Mouse (Mus musculus): ENCODE measurements around the gene Bicd2. TPM values are rescaled to one million over a fixed set of nuclear protein-coding genes. Genes with fewer than 3 reads are reported as not detected.
"Not testable (repeated sequence)": the region's sequence is repeated elsewhere in the genome, so short reads cannot be mapped to it uniquely, and the experiment has no call there.

Gene Bicd2
- polyA plus RNA-seq, 1 experiment from 2014 or later, result 33.1 TPM

- Histone ChIP-seq H3K9ac (0 out of 2 replicates have a peak overlapping the region, but pooled peaks have one; percentile 21), H3K27me3 (no peaks in the 10 kb centered on the region)
- ATAC-seq (ENCODE audit: insufficient number of reproducible peaks, insufficient read depth, low FRiP score, low TSS enrichment, low read depth), result no peak
These were observed 26.5 kb downstream of the Bicd2 start for GRCm38 (mm10) chr13:49367657-49368440.

GRCm38 (mm10) chr13:49369404-49369803 is 28.0 kb downstream of the Bicd2 start:
- ATAC-seq (ENCODE audit: insufficient number of reproducible peaks, insufficient read depth, low FRiP score, low TSS enrichment, low read depth), result no peak
- WGBS, result 89% methylated on average over 10 of the region's 10 CpGs
- no peaks in the 10 kb centered on the region for H3K9me3 ChIP-seq
- H3K4me2 ChIP-seq, result no peak overlapping the region
- peaks cover 14% of the 10 kb centered on the region for H3K4me1 ChIP-seq
- H3K27ac ChIP-seq, result no peak overlapping the region
- no peak overlapping the region for H3K9ac ChIP-seq
- no peak overlapping the region for H3K4me3 ChIP-seq
- H3K36me3 ChIP-seq, result peaks cover 42% of the 10 kb centered on the region
- no peaks in the 10 kb centered on the region for H3K27me3 ChIP-seq

More at GRCm38 (mm10) chr13:49367657-49368440, 26.5 kb downstream of the Bicd2 start:
- WGBS, result 84% methylated on average over 4 of the region's 4 CpGs
- Histone ChIP-seq H3K4me1 (peaks cover 14% of the 10 kb centered on the region), H3K9me3 (no peaks in the 10 kb centered on the region), H3K27ac (no peak overlapping the region), H3K36me3 (peaks cover 34% of the 10 kb centered on the region), H3K4me3 (no peak overlapping the region), H3K4me2 (no peak overlapping the region)

GRCm38 (mm10) chr13:49370216-49370615 is 28.8 kb downstream of the Bicd2 start:
- H3K4me2 ChIP-seq; H3K4me3 ChIP-seq; H3K9ac ChIP-seq; H3K9me3 ChIP-seq; H3K27ac ChIP-seq; H3K27me3 ChIP-seq; ATAC-seq (ENCODE audit: insufficient number of reproducible peaks, insufficient read depth, low FRiP score, low TSS enrichment, low read depth): not testable (repeated sequence)
- Histone ChIP-seq H3K36me3 (peaks cover 50% of the 10 kb centered on the region), H3K4me1 (peaks cover 14% of the 10 kb centered on the region)
- 77% methylated on average over 6 of the region's 6 CpGs for WGBS

- H3K27ac ChIP-seq, result peak overlapping the region; percentile 39
- peaks cover 14% of the 10 kb centered on the region for H3K4me1 ChIP-seq
- WGBS, result 70% methylated on average over 5 of the region's 5 CpGs
- not testable (repeated sequence) for H3K9ac ChIP-seq; H3K4me3 ChIP-seq; H3K4me2 ChIP-seq; H3K27me3 ChIP-seq; H3K9me3 ChIP-seq; ATAC-seq (ENCODE audit: insufficient number of reproducible peaks, insufficient read depth, low FRiP score, low TSS enrichment, low read depth)
- peaks cover 56% of the 10 kb centered on the region for H3K36me3 ChIP-seq
These were observed 29.5 kb downstream of the Bicd2 start for GRCm38 (mm10) chr13:49370916-49371315.

- no peak for ATAC-seq (ENCODE audit: insufficient number of reproducible peaks, insufficient read depth, low FRiP score, low TSS enrichment, low read depth)
These were observed 30.1 kb downstream of the Bicd2 start for GRCm38 (mm10) chr13:49371428-49371899.

GRCm38 (mm10) chr13:49372370-49373060 is 31.1 kb downstream of the Bicd2 start:
- Histone ChIP-seq H3K36me3 (peaks cover 72% of the 10 kb centered on the region), H3K27ac (no peak overlapping the region), H3K4me1 (peaks cover 13% of the 10 kb centered on the region), H3K9me3 (no peaks in the 10 kb centered on the region), H3K4me3 (no peak overlapping the region), H3K9ac (no peak overlapping the region), H3K27me3 (no peaks in the 10 kb centered on the region), H3K4me2 (no peak overlapping the region)
- no peak for ATAC-seq (ENCODE audit: insufficient number of reproducible peaks, insufficient read depth, low FRiP score, low TSS enrichment, low read depth)
- 89% methylated on average over 9 of the region's 9 CpGs for WGBS

More at GRCm38 (mm10) chr13:49371428-49371899, 30.1 kb downstream of the Bicd2 start:
- peak overlapping the region; percentile 39 for H3K27ac ChIP-seq
- no peak overlapping the region for H3K9ac ChIP-seq
- WGBS, result 21% methylated on average over 3 of the region's 3 CpGs
- H3K4me1 ChIP-seq, result peaks cover 14% of the 10 kb centered on the region
- H3K36me3 ChIP-seq, result peaks cover 61% of the 10 kb centered on the region
- H3K4me2 ChIP-seq, result no peak overlapping the region
- H3K9me3 ChIP-seq, result no peaks in the 10 kb centered on the region
- H3K4me3 ChIP-seq, result no peak overlapping the region
- no peaks in the 10 kb centered on the region for H3K27me3 ChIP-seq

- H3K4me2 ChIP-seq, result no peak overlapping the region
- no peak for ATAC-seq (ENCODE audit: insufficient number of reproducible peaks, insufficient read depth, low FRiP score, low TSS enrichment, low read depth)
These were observed 32.9 kb downstream of the Bicd2 start for GRCm38 (mm10) chr13:49374304-49374703.

GRCm38 (mm10) chr13:49374730-49375129 is 33.3 kb downstream of the Bicd2 start:
- Histone ChIP-seq H3K4me1 (peaks cover 6% of the 10 kb centered on the region; the same call in 1 of the 2 replicates), H3K9ac (no peak overlapping the region), H3K27ac (no peak overlapping the region), H3K9me3 (no peaks in the 10 kb centered on the region), H3K27me3 (no peaks in the 10 kb centered on the region), H3K4me2 (no peak overlapping the region), H3K4me3 (no peak overlapping the region), H3K36me3 (peaks cover 87% of the 10 kb centered on the region)
- 85% methylated on average over 6 of the region's 6 CpGs for WGBS
- ATAC-seq (ENCODE audit: insufficient number of reproducible peaks, insufficient read depth, low FRiP score, low TSS enrichment, low read depth), result no peak

More at GRCm38 (mm10) chr13:49374304-49374703, 32.9 kb downstream of the Bicd2 start:
- no peak overlapping the region for H3K4me3 ChIP-seq
- H3K36me3 ChIP-seq, result peaks cover 87% of the 10 kb centered on the region
- 77% methylated on average over 6 of the region's 6 CpGs for WGBS
- no peaks in the 10 kb centered on the region for H3K9me3 ChIP-seq
- H3K27ac ChIP-seq, result no peak overlapping the region
- no peaks in the 10 kb centered on the region for H3K27me3 ChIP-seq
- H3K9ac ChIP-seq, result no peak overlapping the region
- H3K4me1 ChIP-seq, result peaks cover 6% of the 10 kb centered on the region; the same call in 1 of the 2 replicates

- Histone ChIP-seq H3K4me2 (no peak overlapping the region), H3K9ac (no peak overlapping the region), H3K9me3 (no peaks in the 10 kb centered on the region), H3K4me3 (no peak overlapping the region), H3K27ac (no peak overlapping the region), H3K27me3 (no peaks in the 10 kb centered on the region), H3K4me1 (0 out of 2 replicates have a peak, but pooled peaks cover 7% of the 10 kb centered on the region), H3K36me3 (peaks cover 91% of the 10 kb centered on the region)
- no peak for ATAC-seq (ENCODE audit: insufficient number of reproducible peaks, insufficient read depth, low FRiP score, low TSS enrichment, low read depth)
- WGBS, result 85% methylated on average over 6 of the region's 6 CpGs
These were observed 36.2 kb downstream of the Bicd2 start for GRCm38 (mm10) chr13:49377608-49378007.

GRCm38 (mm10) chr13:49379301-49379700 is 37.9 kb downstream of the Bicd2 start:
- Histone ChIP-seq H3K9ac (no peak overlapping the region), H3K4me2 (no peak overlapping the region), H3K36me3 (peaks cover 99% of the 10 kb centered on the region), H3K4me1 (0 out of 2 replicates have a peak, but pooled peaks cover 7% of the 10 kb centered on the region), H3K9me3 (no peaks in the 10 kb centered on the region), H3K27me3 (no peaks in the 10 kb centered on the region), H3K27ac (no peak overlapping the region), H3K4me3 (no peak overlapping the region)
- no peak for ATAC-seq (ENCODE audit: insufficient number of reproducible peaks, insufficient read depth, low FRiP score, low TSS enrichment, low read depth)
- WGBS, result 95% methylated on average over 20 of the region's 20 CpGs

GRCm38 (mm10) chr13:49381230-49381629 is 39.8 kb downstream of the Bicd2 start:
- H3K27me3 ChIP-seq, result no peaks in the 10 kb centered on the region
- no peak overlapping the region for H3K9ac ChIP-seq
- H3K36me3 ChIP-seq, result peaks cover 94% of the 10 kb centered on the region
- H3K4me2 ChIP-seq, result no peak overlapping the region
- H3K9me3 ChIP-seq, result no peaks in the 10 kb centered on the region
- no peak for ATAC-seq (ENCODE audit: insufficient number of reproducible peaks, insufficient read depth, low FRiP score, low TSS enrichment, low read depth)
- 16% methylated on average over 3 of the region's 3 CpGs for WGBS
- 0 out of 2 replicates have a peak, but pooled peaks cover 7% of the 10 kb centered on the region for H3K4me1 ChIP-seq
- no peak overlapping the region for H3K4me3 ChIP-seq
- H3K27ac ChIP-seq, result no peak overlapping the region

Measured in embryonic facial prominence, embryonic 13.5 days (tissue).